Mouse (Mus musculus): Measurements from ENCODE around the gene Setmar. TPM values are rescaled to one million over a fixed set of nuclear protein-coding genes. Genes with fewer than 3 reads are reported as not detected.

The Setmar gene
- polyA plus RNA-seq (2017; shearing (Covaris generic)): 4.0 TPM

GRCm38 (mm10) chr6:108064918-108065526 lies at the start of gene Setmar:
TSS of gene Setmar (plus strand) at chr6:108065045.

Other genes starting within 250 kb of the Setmar start
- gene Sumf1, start 120.5 kb downstream of the Setmar start, polyA plus RNA-seq (2017; shearing (Covaris generic)): 8.4 TPM
- gene Itpr1, start 148.1 kb downstream of the Setmar start, polyA plus RNA-seq (2017; shearing (Covaris generic)): 20.9 TPM